Mouse (Mus musculus) G1E (cell line): ENCODE results near the gene Coil. TPM values are rescaled to one million over a fixed set of nuclear protein-coding genes. Genes with fewer than 3 reads are reported as not detected.

ENCODE experiments used
- ATAC-seq: 2 replicates; pipeline ENCODE4 v1.8.0; 2016; ENCODE audit warnings: mild to moderate bottlenecking; ENCODE audit not compliant: insufficient number of reproducible peaks, poor library complexity, low FRiP score, severe bottlenecking; ENCODE audit errors: extremely low read depth
- DNase-seq: peaks from one replicate; pipeline ENCODE4 v3.0.0; 2012; ENCODE audit warnings: low spot score
- H3K27me3 ChIP-seq: 2 replicates; pipeline ENCODE4 v1.6.1; 2012; ENCODE audit warnings: mild to moderate bottlenecking, low read length, inconsistent platforms; ENCODE audit not compliant: insufficient read depth
- H3K36me3 ChIP-seq: replicated peaks from 2 replicates; pipeline ENCODE3; 2012; ENCODE audit warnings: mild to moderate bottlenecking, inconsistent platforms
- H3K4me1 ChIP-seq: 2 replicates; pipeline ENCODE4 v1.6.1; 2012; ENCODE audit warnings: low read depth, low read length, inconsistent platforms, mixed read lengths; ENCODE audit not compliant: insufficient read depth
- H3K4me3 ChIP-seq: 2 replicates; pipeline ENCODE4 v1.5.1; 2012; ENCODE audit warnings: low read depth, mild to moderate bottlenecking, inconsistent platforms, low read length, moderate library complexity, mixed read lengths
- H3K9me3 ChIP-seq: replicated peaks from 2 replicates; pipeline ENCODE4 v1.6.1; 2012; ENCODE audit warnings: inconsistent platforms
- CTCF ChIP-seq: IDR thresholded peaks from 2 replicates; pipeline ENCODE4 v1.5.1; 2012; ENCODE audit warnings: low read depth, low read length, inconsistent platforms, mixed read lengths
- GATA1 ChIP-seq: IDR thresholded peaks from 2 replicates; pipeline ENCODE4 v1.6.1; 2012; ENCODE audit warnings: borderline replicate concordance, low read length, inconsistent platforms, mixed read lengths
- GATA2 ChIP-seq: IDR thresholded peaks from 2 replicates; pipeline ENCODE4 v1.6.1; 2012; ENCODE audit warnings: low read depth, low read length, inconsistent platforms, borderline replicate concordance
- POLR2AphosphoS5 ChIP-seq: IDR thresholded peaks from 2 replicates; pipeline ENCODE4 v1.6.1; 2012; ENCODE audit warnings: low read depth, low read length, inconsistent platforms; ENCODE audit not compliant: insufficient replicate concordance
- TAL1 ChIP-seq: conservative IDR thresholded peaks from 2 replicates; pipeline ENCODE4 v1.6.1; 2012; ENCODE audit warnings: low read depth, low read length, inconsistent platforms, mixed read lengths
- polyA plus RNA-seq: library from polyadenylated mRNA; stranded (reverse); fragments of >175 nt; gene quantifications from 2 replicates; pipeline ENCODE4 v1.2.3, GENCODE M21; 2012
- total RNA-seq, 2 experiments: library from RNA; stranded (forward) in 1 of 2; stranded (reverse) in 1 of 2; fragments of 200-1000 nt in 1 of 2; fragments of >200 nt in 1 of 2; fragmentation: Nextera tagmentation in 1 of 2; gene quantifications; 2 replicates each; pipeline ENCODE4 v1.2.3; 2014 to 2017

Gene Coil
- total and polyA plus RNA-seq, 3 experiments = 6.7 to 14.1 (median 12.7) TPM

DNA sequence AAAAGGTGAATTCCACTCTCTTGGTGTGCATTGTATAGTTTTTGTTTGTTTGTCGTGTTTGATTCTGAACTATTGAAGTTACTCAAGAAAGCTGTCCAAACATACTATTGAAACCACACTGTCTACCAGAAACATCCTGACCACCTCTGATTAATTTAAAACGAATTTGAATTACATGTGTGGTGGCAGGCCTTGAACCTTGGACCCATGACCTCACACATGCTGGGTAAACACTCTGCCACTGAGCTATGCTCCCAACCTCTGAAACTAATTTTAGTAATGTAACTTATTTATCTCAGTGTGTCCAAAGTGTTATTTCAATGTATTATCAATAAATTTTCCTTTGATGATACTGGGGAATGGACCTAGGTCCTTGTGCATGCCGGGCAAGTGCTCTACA is 37.5 kb downstream of the Coil start:
- Histone ChIP-seq H3K9me3 (no peaks in the 10 kb centered on the region), H3K4me3 (no peak overlapping the region), H3K36me3 (peaks cover 96% of the 10 kb centered on the region), H3K4me1 (peaks cover 38% of the 10 kb centered on the region), H3K27me3 (no peaks in the 10 kb centered on the region)
- no peak for DNase-seq
- TF ChIP-seq CTCF (no peak), GATA1 (no peak), TAL1 (no peak), POLR2AphosphoS5 (no peak)
- ATAC-seq = no peak

GRCm38 (mm10) chr11:89009066-89009465 is 39.0 kb downstream of the Coil start:
- DNase-seq (no peak), ATAC-seq (no peak)
- H3K4me1 ChIP-seq = peaks cover 33% of the 10 kb centered on the region
- no peaks in the 10 kb centered on the region for H3K9me3 ChIP-seq
- H3K36me3 ChIP-seq = peaks cover 96% of the 10 kb centered on the region
- no peaks in the 10 kb centered on the region for H3K27me3 ChIP-seq
- TF ChIP-seq TAL1 (no peak), GATA1 (no peak), CTCF (no peak), GATA2 (no peak), POLR2AphosphoS5 (no peak)
- H3K4me3 ChIP-seq = no peak overlapping the region

DNA sequence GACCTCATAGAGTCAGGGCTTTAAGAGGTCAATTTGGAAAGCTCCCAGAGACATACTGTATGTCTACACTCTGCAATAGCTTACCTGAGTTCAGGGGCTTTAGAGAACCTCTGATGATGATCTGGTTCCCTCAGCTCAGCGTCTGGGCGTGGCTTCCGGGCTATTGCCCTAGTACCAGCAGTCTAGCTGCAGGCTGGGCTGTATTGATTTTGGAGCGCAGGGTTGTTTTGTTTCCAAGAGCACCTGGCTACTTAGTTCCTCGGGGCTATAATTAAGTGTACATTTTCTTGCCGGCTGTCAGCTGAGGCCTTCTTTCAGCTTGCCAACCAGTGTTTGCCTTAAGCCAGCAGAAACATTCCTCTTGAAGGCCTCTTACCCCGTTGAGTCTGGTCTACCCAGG is 39.4 kb downstream of the Coil start:
- Histone ChIP-seq H3K4me3 (no peak overlapping the region), H3K36me3 (peaks cover 97% of the 10 kb centered on the region), H3K9me3 (no peaks in the 10 kb centered on the region), H3K4me1 (peaks cover 33% of the 10 kb centered on the region), H3K27me3 (no peaks in the 10 kb centered on the region)
- TF ChIP-seq CTCF (no peak), GATA1 (no peak), TAL1 (no peak)
- ATAC-seq = no peak
- DNase-seq = no peak

GRCm38 (mm10) chr11:89012241-89012640 is 42.2 kb downstream of the Coil start:
- peaks cover 42% of the 10 kb centered on the region for H3K4me1 ChIP-seq
- DNase-seq (no peak), ATAC-seq (no peak)
- H3K27me3 ChIP-seq = no peaks in the 10 kb centered on the region
- TF ChIP-seq GATA1 (no peak), CTCF (no peak), TAL1 (no peak), GATA2 (no peak), POLR2AphosphoS5 (no peak)
- no peaks in the 10 kb centered on the region for H3K9me3 ChIP-seq
- peaks cover 99% of the 10 kb centered on the region for H3K36me3 ChIP-seq
- H3K4me3 ChIP-seq = no peak overlapping the region

DNA sequence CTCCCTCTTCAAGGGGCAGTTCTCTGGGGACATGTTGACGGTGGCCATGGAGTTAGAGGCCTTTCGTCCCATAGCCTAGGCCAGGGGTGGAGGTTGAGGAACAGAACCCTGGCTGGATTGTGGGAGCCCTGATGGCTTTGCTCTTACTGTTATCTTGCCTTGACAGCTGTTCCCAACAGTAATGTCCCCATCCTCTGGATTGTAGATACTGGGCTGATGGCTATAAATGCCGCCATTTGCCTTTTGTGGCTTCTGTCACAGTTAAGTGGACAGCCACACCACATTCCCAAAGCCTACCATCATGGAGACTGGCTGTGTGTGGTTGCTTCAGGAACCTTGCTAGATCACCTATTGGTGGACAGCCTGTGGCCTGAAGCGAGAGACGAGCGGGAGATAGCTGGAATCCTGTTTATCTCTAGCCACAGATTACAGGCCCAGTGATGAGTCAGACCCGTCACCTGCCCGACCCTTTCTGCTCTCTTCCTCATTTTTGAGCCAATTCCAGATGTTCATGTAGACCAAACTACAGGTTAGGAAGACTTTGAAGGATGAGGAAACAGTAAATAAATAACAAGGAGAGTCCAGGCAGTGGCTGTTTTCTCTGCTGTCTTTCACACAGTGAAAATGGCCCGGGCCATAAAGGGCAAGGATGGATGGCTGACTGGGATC is 47.6 kb downstream of the Coil start:
- H3K27me3 ChIP-seq = no peaks in the 10 kb centered on the region
- peak; percentile 51 for ATAC-seq
- H3K4me1 ChIP-seq = peaks cover 82% of the 10 kb centered on the region
- peaks cover 97% of the 10 kb centered on the region for H3K36me3 ChIP-seq
- no peak for DNase-seq
- TF ChIP-seq TAL1 (peak; percentile 88), GATA2 (no peak), POLR2AphosphoS5 (no peak), GATA1 (no peak)
- no peaks in the 10 kb centered on the region for H3K9me3 ChIP-seq
- no peak overlapping the region; the same call in 1 of the 2 replicates for H3K4me3 ChIP-seq

GRCm38 (mm10) chr11:89020681-89021305 is 50.7 kb downstream of the Coil start:
- TF ChIP-seq CTCF (no peak), GATA1 (no peak), TAL1 (no peak), GATA2 (no peak), POLR2AphosphoS5 (no peak)
- H3K27me3 ChIP-seq = no peaks in the 10 kb centered on the region
- no peaks in the 10 kb centered on the region for H3K9me3 ChIP-seq
- no peak for DNase-seq
- H3K4me1 ChIP-seq = peaks cover 83% of the 10 kb centered on the region
- H3K4me3 ChIP-seq = no peak overlapping the region
- no peak for ATAC-seq
- H3K36me3 ChIP-seq = peaks cover 68% of the 10 kb centered on the region

- H3K4me1 ChIP-seq = peaks cover 80% of the 10 kb centered on the region
Measured at GRCm38 (mm10) chr11:89021687-89022086, 51.6 kb downstream of the Coil start.

More at GRCm38 (mm10) chr11:89021687-89022086, 51.6 kb downstream of the Coil start:
- DNase-seq = no peak
- Histone ChIP-seq H3K4me3 (no peak overlapping the region), H3K36me3 (peaks cover 59% of the 10 kb centered on the region), H3K9me3 (no peaks in the 10 kb centered on the region), H3K27me3 (no peaks in the 10 kb centered on the region)
- no peak for ATAC-seq
- no peak for TF ChIP-seq GATA2
- TF ChIP-seq CTCF = no peak
- no peak for TF ChIP-seq GATA1
- no peak for TF ChIP-seq TAL1
- TF ChIP-seq POLR2AphosphoS5 = no peak
